Mouse (Mus musculus) liver, embryonic 11.5 days (tissue): ENCODE measurements at regions not wholly inside any gene's neighbourhood (a gene's known extent, or its start where the extent isn't known, plus 50 kb on each side); places are given as distances from the start of the nearest gene placed in this dataset.

Source experiments
- ATAC-seq: fragments of 200-750 bp; cut with Nextera tagmentation; replicated peaks from 2 replicates; pipeline ENCODE4 v1.8.0; 2017; ENCODE audit warnings: moderate number of reproducible peaks, mild to moderate bottlenecking, moderate TSS enrichment, moderate library complexity; ENCODE audit not compliant: low FRiP score
- DNase-seq: peaks from one replicate; pipeline ENCODE4 v3.0.0-alpha.2; 2017; ENCODE audit warnings: low spot score
- H3K27ac ChIP-seq: fragments of 300-500 bp; sonication (generic); 2 replicates; pipeline ENCODE4 v1.5.1; 2014; ENCODE audit warnings: mild to moderate bottlenecking, low read depth, low read length, control low read depth
- H3K27me3 ChIP-seq: fragments of 300-500 bp; sonication (generic); replicated peaks from 2 replicates; pipeline ENCODE4 v1.6.1; 2014; ENCODE audit warnings: low read length, mixed read lengths; ENCODE audit not compliant: control insufficient read depth, insufficient read depth
- H3K36me3 ChIP-seq: fragments of 300-500 bp; sonication (generic); 2 replicates; pipeline ENCODE4 v1.6.1; 2014; ENCODE audit warnings: mild to moderate bottlenecking, low read length, moderate library complexity, mixed read lengths; ENCODE audit not compliant: control insufficient read depth, insufficient read depth
- H3K4me1 ChIP-seq: fragments of 300-500 bp; sonication (generic); replicated peaks from 2 replicates; pipeline ENCODE4 v1.6.1; 2014; ENCODE audit warnings: low read length, mixed read lengths; ENCODE audit not compliant: control insufficient read depth, insufficient read depth
- H3K4me2 ChIP-seq: fragments of 300-500 bp; sonication (generic); 2 replicates; pipeline ENCODE4 v1.6.1; 2014; ENCODE audit warnings: mild to moderate bottlenecking, control low read depth, moderate library complexity
- H3K4me3 ChIP-seq: fragments of 300-500 bp; sonication (generic); 2 replicates; pipeline ENCODE4 v1.5.1; 2014; ENCODE audit warnings: low read depth, low read length, control low read depth
- H3K9ac ChIP-seq: fragments of 300-500 bp; sonication (generic); 2 replicates; pipeline ENCODE4 v1.6.1; 2014; ENCODE audit warnings: low read depth, low read length, control low read depth
- H3K9me3 ChIP-seq: fragments of 300-500 bp; sonication (generic); 2 replicates; pipeline ENCODE4 v1.6.1; 2016; ENCODE audit warnings: low read length, inconsistent platforms, mixed read lengths; ENCODE audit not compliant: control insufficient read depth
- WGBS: fragments of 180-500 bp; shearing (Covaris S2); extraction: QIAGEN DNeasy Blood & Tissue Kit; methylation state at CpG from one replicate; pipeline ENCODE4 v1.1.7; 2014; 5-methylcytosine and 5-hydroxymethylcytosine counted together

GRCm38 (mm10) chrX:99360095-99360890 is 110.8 kb downstream of the Pja1 start:
- Histone ChIP-seq H3K27me3 (peaks cover 62% of the 10 kb centered on the region), H3K9me3 (no peaks in the 10 kb centered on the region), H3K27ac (no peak overlapping the region), H3K9ac (no peak overlapping the region), H3K36me3 (no peaks in the 10 kb centered on the region), H3K4me1 (peaks cover 6% of the 10 kb centered on the region), H3K4me2 (no peak overlapping the region), H3K4me3 (no peak overlapping the region)
- 64% methylated on average over 11 of the region's 11 CpGs for WGBS
- ATAC-seq (no peak), DNase-seq (no peak)

- peaks cover 48% of the 10 kb centered on the region for H3K27me3 ChIP-seq
- WGBS: 20% methylated on average over 1 of the region's 1 CpGs
Observed at GRCm38 (mm10) chrX:99358784-99359183, 112.3 kb downstream of the Pja1 start.

GRCm38 (mm10) chrX:99358051-99358617 is 112.9 kb downstream of the Pja1 start:
- H3K4me2 ChIP-seq: no peak overlapping the region
- H3K36me3 ChIP-seq: no peaks in the 10 kb centered on the region
- peaks cover 47% of the 10 kb centered on the region for H3K27me3 ChIP-seq
- no peaks in the 10 kb centered on the region for H3K9me3 ChIP-seq
- ATAC-seq: 0 out of 2 replicates have a peak, but pooled peaks have one; percentile 31
- no peak overlapping the region for H3K4me3 ChIP-seq
- peaks cover 6% of the 10 kb centered on the region for H3K4me1 ChIP-seq
- WGBS: 35% methylated on average over 13 of the region's 13 CpGs
- no peak for DNase-seq
- H3K9ac ChIP-seq: no peak overlapping the region
- no peak overlapping the region for H3K27ac ChIP-seq

More at GRCm38 (mm10) chrX:99358784-99359183, 112.3 kb downstream of the Pja1 start:
- Histone ChIP-seq H3K9me3 (no peaks in the 10 kb centered on the region), H3K4me3 (no peak overlapping the region), H3K27ac (no peak overlapping the region), H3K4me2 (no peak overlapping the region), H3K36me3 (no peaks in the 10 kb centered on the region), H3K4me1 (peaks cover 6% of the 10 kb centered on the region), H3K9ac (no peak overlapping the region)
- no peak for ATAC-seq
- no peak for DNase-seq

- H3K4me1 ChIP-seq: peaks cover 6% of the 10 kb centered on the region
- H3K9ac ChIP-seq: no peak overlapping the region
- no peaks in the 10 kb centered on the region for H3K9me3 ChIP-seq
- 36% methylated on average over 5 of the region's 5 CpGs for WGBS
- H3K27me3 ChIP-seq: peaks cover 43% of the 10 kb centered on the region
- H3K4me3 ChIP-seq: no peak overlapping the region
- no peak overlapping the region for H3K27ac ChIP-seq
- H3K36me3 ChIP-seq: no peaks in the 10 kb centered on the region
- ATAC-seq: no peak
- DNase-seq: no peak
- no peak overlapping the region for H3K4me2 ChIP-seq
Observed at GRCm38 (mm10) chrX:99355128-99355527, 115.9 kb downstream of the Pja1 start.

GRCm38 (mm10) chrX:99350233-99350632 is 120.8 kb downstream of the Pja1 start:
- WGBS: 65% methylated on average over 3 of the region's 3 CpGs
- Histone ChIP-seq H3K27ac (no peak overlapping the region), H3K9me3 (no peaks in the 10 kb centered on the region), H3K4me3 (no peak overlapping the region), H3K27me3 (peaks cover 22% of the 10 kb centered on the region), H3K9ac (no peak overlapping the region), H3K4me2 (no peak overlapping the region), H3K36me3 (no peaks in the 10 kb centered on the region), H3K4me1 (no peaks in the 10 kb centered on the region)
- DNase-seq (no peak), ATAC-seq (no peak)

- no peaks in the 10 kb centered on the region for H3K4me1 ChIP-seq
- H3K27me3 ChIP-seq: peaks cover 13% of the 10 kb centered on the region
- H3K9me3 ChIP-seq: no peaks in the 10 kb centered on the region
- no peak overlapping the region for H3K27ac ChIP-seq
- H3K4me3 ChIP-seq: no peak overlapping the region
- no peak overlapping the region for H3K9ac ChIP-seq
- ATAC-seq (no peak), DNase-seq (no peak)
- no peak overlapping the region for H3K4me2 ChIP-seq
- 83% methylated on average over 6 of the region's 6 CpGs for WGBS
- no peaks in the 10 kb centered on the region for H3K36me3 ChIP-seq
Observed at GRCm38 (mm10) chrX:99340223-99340622, 130.8 kb downstream of the Pja1 start.

GRCm38 (mm10) chrX:99339081-99339876 is 131.8 kb downstream of the Pja1 start:
- Histone ChIP-seq H3K36me3 (no peaks in the 10 kb centered on the region), H3K4me1 (no peaks in the 10 kb centered on the region), H3K9me3 (no peaks in the 10 kb centered on the region), H3K9ac (no peak overlapping the region), H3K4me3 (no peak overlapping the region), H3K27me3 (peaks cover 17% of the 10 kb centered on the region), H3K27ac (no peak overlapping the region), H3K4me2 (no peak overlapping the region)
- WGBS: 41% methylated on average over 9 of the region's 9 CpGs
- ATAC-seq: no peak
- no peak for DNase-seq

GRCm38 (mm10) chrX:99336616-99337553 is 134.2 kb downstream of the Pja1 start:
- ATAC-seq (no peak), DNase-seq (peak; percentile 29)
- WGBS: 67% methylated on average over 8 of the region's 8 CpGs
- H3K4me2 ChIP-seq: no peak overlapping the region
- no peak overlapping the region for H3K4me3 ChIP-seq
- H3K27ac ChIP-seq: 0 out of 2 replicates have a peak overlapping the region, but pooled peaks have one; percentile 19
- no peaks in the 10 kb centered on the region for H3K36me3 ChIP-seq
- H3K9ac ChIP-seq: no peak overlapping the region
- H3K27me3 ChIP-seq: peaks cover 21% of the 10 kb centered on the region
- H3K9me3 ChIP-seq: no peaks in the 10 kb centered on the region
- no peaks in the 10 kb centered on the region for H3K4me1 ChIP-seq
